Mouse (Mus musculus): ENCODE results near the gene Cfap299. TPM values are rescaled to one million over a fixed set of nuclear protein-coding genes. Genes with fewer than 3 reads are reported as not detected.

Cfap299 gene
- polyA plus RNA-seq, 1 experiment from 2014 or later, result 2.7 TPM

GRCm38 (mm10) chr5:98732157-98733009 is 403.3 kb downstream of the Cfap299 start:
- no peak overlapping the region for H3K9ac ChIP-seq
- no peak overlapping the region for H3K4me3 ChIP-seq
- H3K9me3 ChIP-seq, result no peaks in the 10 kb centered on the region
- no peak for ATAC-seq (ENCODE audit: low FRiP score)
- no peak overlapping the region for H3K4me2 ChIP-seq
- no peaks in the 10 kb centered on the region for H3K27me3 ChIP-seq
- WGBS, result 71% methylated on average over 6 of the region's 6 CpGs
- no peaks in the 10 kb centered on the region for H3K4me1 ChIP-seq (replicated peaks)
- no peaks in the 10 kb centered on the region for H3K36me3 ChIP-seq
- H3K27ac ChIP-seq, result no peak overlapping the region

GRCm38 (mm10) chr5:98733010-98733399 is 403.9 kb downstream of the Cfap299 start:
- no peak overlapping the region for H3K4me3 ChIP-seq
- H3K9me3 ChIP-seq, result no peaks in the 10 kb centered on the region
- H3K27ac ChIP-seq, result no peak overlapping the region
- no peaks in the 10 kb centered on the region for H3K36me3 ChIP-seq
- H3K4me2 ChIP-seq, result no peak overlapping the region
- H3K4me1 ChIP-seq (replicated peaks), result no peaks in the 10 kb centered on the region
- 83% methylated on average over 2 of the region's 2 CpGs for WGBS
- H3K9ac ChIP-seq, result no peak overlapping the region
- H3K27me3 ChIP-seq, result no peaks in the 10 kb centered on the region
- ATAC-seq (ENCODE audit: low FRiP score), result no peak

GRCm38 (mm10) chr5:98761858-98762652 is 433.0 kb downstream of the Cfap299 start:
- Histone ChIP-seq H3K9ac (no peak overlapping the region), H3K9me3 (no peaks in the 10 kb centered on the region), H3K36me3 (no peaks in the 10 kb centered on the region), H3K27me3 (no peaks in the 10 kb centered on the region), H3K4me1 (replicated peaks) (no peaks in the 10 kb centered on the region), H3K4me2 (no peak overlapping the region), H3K27ac (no peak overlapping the region), H3K4me3 (no peak overlapping the region)
- no peak for ATAC-seq (ENCODE audit: low FRiP score)
- WGBS, result 80% methylated on average over 15 of the region's 15 CpGs

DNA sequence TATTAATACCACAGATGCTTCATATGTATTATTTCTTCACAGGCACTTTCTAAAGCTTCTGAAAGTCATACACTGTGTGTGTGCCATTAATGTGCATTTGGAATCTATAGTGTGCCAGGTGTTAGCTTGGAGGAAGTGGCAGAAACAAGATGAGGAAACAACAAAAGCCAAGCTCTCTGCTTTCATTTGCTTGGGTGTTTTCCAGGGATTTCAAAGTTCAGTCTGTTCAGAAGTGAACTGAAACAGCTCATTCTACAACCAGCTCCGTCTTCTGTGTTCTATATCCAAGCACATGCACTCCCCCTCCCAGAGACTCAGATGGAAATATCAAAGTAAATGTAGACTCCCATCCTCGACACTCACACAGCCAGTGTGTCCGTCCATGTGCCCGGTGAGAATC is 449.5 kb downstream of the Cfap299 start:
- H3K9ac ChIP-seq, result no peak overlapping the region
- H3K9me3 ChIP-seq, result no peaks in the 10 kb centered on the region
- no peak overlapping the region for H3K4me2 ChIP-seq
- H3K27ac ChIP-seq, result no peak overlapping the region
- WGBS, result 90% methylated on average over 4 of the region's 4 CpGs
- H3K4me3 ChIP-seq, result no peak overlapping the region
- ATAC-seq (ENCODE audit: low FRiP score), result no peak
- no peaks in the 10 kb centered on the region for H3K4me1 ChIP-seq (replicated peaks)
- H3K27me3 ChIP-seq, result no peaks in the 10 kb centered on the region
- no peaks in the 10 kb centered on the region for H3K36me3 ChIP-seq

- Histone ChIP-seq H3K9ac (no peak overlapping the region), H3K4me2 (no peak overlapping the region), H3K36me3 (no peaks in the 10 kb centered on the region), H3K9me3 (no peaks in the 10 kb centered on the region), H3K4me3 (no peak overlapping the region), H3K27ac (no peak overlapping the region), H3K27me3 (no peaks in the 10 kb centered on the region), H3K4me1 (replicated peaks) (no peaks in the 10 kb centered on the region)
- 97% methylated on average over 7 of the region's 7 CpGs for WGBS
- no peak for ATAC-seq (ENCODE audit: low FRiP score)
These were observed 453.0 kb downstream of the Cfap299 start for GRCm38 (mm10) chr5:98782066-98782465.

GRCm38 (mm10) chr5:98787735-98788134 is 458.6 kb downstream of the Cfap299 start:
- Histone ChIP-seq H3K9ac (no peak overlapping the region), H3K4me1 (replicated peaks) (no peaks in the 10 kb centered on the region), H3K27me3 (no peaks in the 10 kb centered on the region), H3K4me3 (no peak overlapping the region), H3K4me2 (no peak overlapping the region), H3K36me3 (no peaks in the 10 kb centered on the region), H3K27ac (no peak overlapping the region), H3K9me3 (no peaks in the 10 kb centered on the region)
- 80% methylated on average over 4 of the region's 4 CpGs for WGBS
- ATAC-seq (ENCODE audit: low FRiP score), result no peak

DNA sequence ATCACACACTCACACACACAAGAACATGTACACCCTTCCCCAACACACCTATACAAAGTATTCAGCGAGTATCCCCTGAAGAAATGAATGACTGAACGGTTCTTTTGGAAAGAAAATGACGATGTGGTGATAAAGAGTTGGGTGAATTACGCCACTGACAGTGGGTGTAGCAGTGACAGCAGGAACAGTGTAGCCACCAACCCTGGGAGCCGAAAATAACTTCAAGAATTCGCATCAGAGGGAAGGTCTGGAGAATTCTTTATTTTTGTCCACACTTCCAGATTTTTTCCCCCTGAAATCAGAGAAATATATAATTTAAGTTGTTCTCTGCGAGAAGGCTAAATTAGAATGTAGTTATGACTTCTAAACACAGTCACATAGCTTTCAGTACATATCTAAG is 459.5 kb downstream of the Cfap299 start:
- WGBS, result 92% methylated on average over 7 of the region's 7 CpGs
- Histone ChIP-seq H3K27me3 (no peaks in the 10 kb centered on the region), H3K36me3 (no peaks in the 10 kb centered on the region), H3K9ac (no peak overlapping the region), H3K4me1 (replicated peaks) (no peaks in the 10 kb centered on the region), H3K4me2 (no peak overlapping the region), H3K4me3 (no peak overlapping the region), H3K27ac (no peak overlapping the region), H3K9me3 (no peaks in the 10 kb centered on the region)
- ATAC-seq (ENCODE audit: low FRiP score), result no peak

- Histone ChIP-seq H3K4me1 (replicated peaks) (no peaks in the 10 kb centered on the region), H3K9me3 (no peaks in the 10 kb centered on the region), H3K4me2 (no peak overlapping the region), H3K27ac (no peak overlapping the region), H3K4me3 (no peak overlapping the region), H3K36me3 (no peaks in the 10 kb centered on the region), H3K27me3 (no peaks in the 10 kb centered on the region), H3K9ac (no peak overlapping the region)
- 78% methylated on average over 7 of the region's 7 CpGs for WGBS
- ATAC-seq (ENCODE audit: low FRiP score), result no peak
These were observed 461.9 kb downstream of the Cfap299 start for GRCm38 (mm10) chr5:98790894-98791607.

GRCm38 (mm10) chr5:98801495-98801894 is 472.4 kb downstream of the Cfap299 start:
- Histone ChIP-seq H3K4me1 (replicated peaks) (0 out of 2 replicates have a peak, but pooled peaks cover 3% of the 10 kb centered on the region), H3K36me3 (no peaks in the 10 kb centered on the region), H3K9me3 (no peaks in the 10 kb centered on the region), H3K27ac (no peak overlapping the region), H3K4me3 (no peak overlapping the region), H3K9ac (no peak overlapping the region), H3K4me2 (no peak overlapping the region), H3K27me3 (no peaks in the 10 kb centered on the region)
- 41% methylated on average over 5 of the region's 5 CpGs for WGBS
- ATAC-seq (ENCODE audit: low FRiP score), result no peak

DNA sequence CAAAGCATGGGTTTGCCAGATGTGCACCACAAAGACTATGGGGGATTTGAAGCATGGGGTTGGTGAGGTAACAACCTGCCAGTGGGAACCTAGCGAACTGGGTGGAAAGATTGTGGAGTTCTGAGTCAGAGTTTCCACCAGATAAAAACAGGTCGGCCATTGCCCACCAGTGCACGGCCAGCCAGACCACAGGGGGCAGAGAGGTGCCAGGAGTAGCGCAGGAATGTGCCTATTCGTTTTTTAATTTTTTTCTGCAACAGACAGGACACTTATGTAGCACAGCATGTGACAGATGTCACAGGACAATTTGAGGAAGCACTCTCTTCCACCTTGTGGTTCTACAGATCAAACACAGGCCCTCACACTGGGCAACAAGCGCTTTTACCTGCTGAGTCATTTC is 475.7 kb downstream of the Cfap299 start:
- no peak overlapping the region for H3K4me3 ChIP-seq
- ATAC-seq (ENCODE audit: low FRiP score), result no peak
- H3K27me3 ChIP-seq, result no peaks in the 10 kb centered on the region
- H3K9me3 ChIP-seq, result no peaks in the 10 kb centered on the region
- no peak overlapping the region for H3K27ac ChIP-seq
- 0 out of 2 replicates have a peak, but pooled peaks cover 8% of the 10 kb centered on the region for H3K4me1 ChIP-seq (replicated peaks)
- no peak overlapping the region for H3K9ac ChIP-seq
- no peaks in the 10 kb centered on the region for H3K36me3 ChIP-seq
- 89% methylated on average over 6 of the region's 6 CpGs for WGBS
- no peak overlapping the region for H3K4me2 ChIP-seq

GRCm38 (mm10) chr5:98806492-98806891 is 477.4 kb downstream of the Cfap299 start:
- WGBS, result 95% methylated on average over 4 of the region's 4 CpGs
- no peak overlapping the region for H3K27ac ChIP-seq
- ATAC-seq (ENCODE audit: low FRiP score), result no peak

DNA sequence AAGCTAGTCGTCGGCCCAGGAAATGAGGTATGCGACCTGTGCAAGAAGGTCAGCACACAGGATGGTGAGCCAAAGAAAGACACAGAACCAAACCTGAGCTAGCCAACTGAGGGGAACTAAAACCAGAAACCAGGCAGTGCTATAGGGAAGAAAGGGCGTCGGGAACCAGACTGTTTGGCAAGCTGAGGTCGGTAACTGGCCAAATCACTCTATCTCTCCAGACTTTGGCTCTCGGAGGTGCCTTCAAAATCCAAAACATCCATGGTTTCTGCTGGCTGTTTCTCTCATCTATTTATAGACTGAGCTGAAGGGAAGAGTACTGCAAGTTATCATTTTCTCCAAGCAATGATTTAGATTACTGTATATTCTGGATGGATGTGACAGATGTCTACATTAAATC is 477.9 kb downstream of the Cfap299 start:
- Histone ChIP-seq H3K4me2 (no peak overlapping the region), H3K27me3 (no peaks in the 10 kb centered on the region), H3K4me1 (replicated peaks) (0 out of 2 replicates have a peak, but pooled peaks cover 5% of the 10 kb centered on the region), H3K4me3 (no peak overlapping the region), H3K9me3 (no peaks in the 10 kb centered on the region), H3K36me3 (no peaks in the 10 kb centered on the region), H3K27ac (no peak overlapping the region), H3K9ac (no peak overlapping the region)
- no peak for ATAC-seq (ENCODE audit: low FRiP score)
- 94% methylated on average over 7 of the region's 7 CpGs for WGBS

More at GRCm38 (mm10) chr5:98806492-98806891, 477.4 kb downstream of the Cfap299 start:
- no peak overlapping the region for H3K4me2 ChIP-seq
- H3K4me3 ChIP-seq, result no peak overlapping the region
- H3K4me1 ChIP-seq (replicated peaks), result 0 out of 2 replicates have a peak, but pooled peaks cover 7% of the 10 kb centered on the region
- no peaks in the 10 kb centered on the region for H3K27me3 ChIP-seq
- no peaks in the 10 kb centered on the region for H3K36me3 ChIP-seq
- H3K9ac ChIP-seq, result no peak overlapping the region
- H3K9me3 ChIP-seq, result no peaks in the 10 kb centered on the region

All from hindbrain, embryonic 13.5 days (tissue).